Mouse (Mus musculus) lung, adult 2 months (tissue): ENCODE measurements around the gene Socs3.

ENCODE experiments used
- CTCF ChIP-seq: fragments of 200-500 bp; IDR thresholded peaks from 2 replicates; pipeline ENCODE4 v1.5.1; 2011; ENCODE audit warnings: mild to moderate bottlenecking, low read length, control low read depth; ENCODE audit not compliant: insufficient read depth
- POLR2A ChIP-seq: fragments of 200-500 bp; IDR thresholded peaks from 2 replicates; pipeline ENCODE4 v1.6.1; 2011; ENCODE audit warnings: low read depth, mild to moderate bottlenecking, control low read depth, low read length, borderline replicate concordance; ENCODE audit errors: extremely low read depth

GRCm38 (mm10) chr11:117994250-117995057 lies 24.6 kb upstream of the Socs3 start:
- TF ChIP-seq CTCF = no peak
- no peak for TF ChIP-seq POLR2A
